ENCODE assay signal across 8 mouse cellular contexts in genomic region chr2:30718329-30718675, GRCm38 (mm10).
DNase-seq lines count a peak whose midpoint lies in the region; ATAC-seq and TF ChIP-seq lines count a peak whose summit lies in the region.

No protein-coding gene starts in this region.

- TF ChIP-seq CTCF in bone marrow macrophage, adult 2 months (IDR thresholded peaks at IDR 0.05; ENCODE audit: low read depth, low read length) = no peak

- TF ChIP-seq POLR2A in bone marrow macrophage, adult 2 months (IDR thresholded peaks at IDR 0.05; ENCODE audit: borderline replicate concordance, low read depth, low read length) = no peak

- H3K4me1 ChIP-seq in bone marrow macrophage, adult 2 months (ENCODE audit: control insufficient read depth, insufficient read depth, low read length) = peaks cover 38% of the 10 kb centered on the region
- peaks cover 86% of the 10 kb centered on the region for H3K4me1 ChIP-seq in embryonic facial prominence, embryonic 15.5 days
- peaks cover 73% of the 10 kb centered on the region for H3K4me1 ChIP-seq in heart, embryonic 11.5 days (ENCODE audit: control insufficient read depth, insufficient read depth, low read length)
- peaks cover 88% of the 10 kb centered on the region for H3K4me1 ChIP-seq in kidney, embryonic 15.5 days
- H3K4me1 ChIP-seq in limb, embryonic 15.5 days = peaks cover 84% of the 10 kb centered on the region
- peaks cover 70% of the 10 kb centered on the region for H3K4me1 ChIP-seq in midbrain, embryonic 16.5 days (ENCODE audit: control insufficient read depth, insufficient read depth, low read length)
- peaks cover 73% of the 10 kb centered on the region for H3K4me1 ChIP-seq in stomach, embryonic 16.5 days (ENCODE audit: control insufficient read depth, insufficient read depth, low read length)

- peak; percentile 72 for ATAC-seq in embryonic facial prominence, embryonic 15.5 days (ENCODE audit: insufficient number of reproducible peaks, low FRiP score, low TSS enrichment, low read depth)
- peak; percentile 71 for ATAC-seq in heart, embryonic 11.5 days (replicated peaks; ENCODE audit: insufficient number of reproducible peaks, low FRiP score, low TSS enrichment)
- peak; percentile 57 for ATAC-seq in kidney, embryonic 15.5 days (replicated peaks; ENCODE audit: low FRiP score)
- ATAC-seq in limb, embryonic 15.5 days (ENCODE audit: insufficient number of reproducible peaks, low FRiP score, low TSS enrichment, low read depth) = peak; percentile 50
- peak; percentile 74 for ATAC-seq in midbrain, embryonic 16.5 days
- ATAC-seq in stomach, embryonic 16.5 days (ENCODE audit: insufficient read depth, low FRiP score) = peak; percentile 75

- H3K27me3 ChIP-seq in embryonic facial prominence, embryonic 15.5 days = no peaks in the 10 kb centered on the region
- no peaks in the 10 kb centered on the region for H3K27me3 ChIP-seq in heart, embryonic 11.5 days (ENCODE audit: control insufficient read depth, insufficient read depth, low read length)
- no peaks in the 10 kb centered on the region for H3K27me3 ChIP-seq in kidney, embryonic 15.5 days
- H3K27me3 ChIP-seq in limb, embryonic 15.5 days = no peaks in the 10 kb centered on the region
- no peaks in the 10 kb centered on the region for H3K27me3 ChIP-seq in midbrain, embryonic 16.5 days (ENCODE audit: control insufficient read depth, insufficient read depth, low read depth, low read length)
- H3K27me3 ChIP-seq in stomach, embryonic 16.5 days (ENCODE audit: control insufficient read depth, insufficient read depth, low read length) = no peaks in the 10 kb centered on the region

- H3K4me2 ChIP-seq in embryonic facial prominence, embryonic 15.5 days (replicated peaks) = peak overlapping the region; percentile 59
- peak overlapping the region; percentile 63 for H3K4me2 ChIP-seq in heart, embryonic 11.5 days
- peak overlapping the region; percentile 62 for H3K4me2 ChIP-seq in kidney, embryonic 15.5 days
- H3K4me2 ChIP-seq in limb, embryonic 15.5 days = peak overlapping the region; percentile 72
- peak overlapping the region; percentile 68 for H3K4me2 ChIP-seq in midbrain, embryonic 16.5 days (ENCODE audit: low read length)
- H3K4me2 ChIP-seq in stomach, embryonic 16.5 days (ENCODE audit: low read depth, low read length) = peak overlapping the region; percentile 78

- 2% methylated on average over 12 of the region's 12 CpGs for WGBS in embryonic facial prominence, embryonic 15.5 days
- WGBS in heart, embryonic 11.5 days (ENCODE audit: insufficient replicate concordance) = under 1% methylated on average over 12 of the region's 12 CpGs
- under 1% methylated on average over 12 of the region's 12 CpGs for WGBS in kidney, embryonic 15.5 days
- WGBS in limb, embryonic 15.5 days = 0% methylated on average over 12 of the region's 12 CpGs
- 0% methylated on average over 12 of the region's 12 CpGs for whole genome bisulfite sequencing in midbrain, embryonic 16.5 days
- WGBS in stomach, embryonic 16.5 days = 1% methylated on average over 12 of the region's 12 CpGs

- 0 out of 2 replicates have a peak overlapping the region, but pooled peaks have one; percentile 10 for H3K9ac ChIP-seq in embryonic facial prominence, embryonic 15.5 days
- H3K9ac ChIP-seq in heart, embryonic 11.5 days (ENCODE audit: low read depth, low read length) = peak overlapping the region; percentile 63
- H3K9ac ChIP-seq in kidney, embryonic 15.5 days = peak overlapping the region; percentile 65
- no peak overlapping the region for H3K9ac ChIP-seq in limb, embryonic 15.5 days
- peak overlapping the region; percentile 67 for H3K9ac ChIP-seq in midbrain, embryonic 16.5 days (ENCODE audit: low read depth, low read length)
- peak overlapping the region; percentile 87 for H3K9ac ChIP-seq in stomach, embryonic 16.5 days (ENCODE audit: low read length)

- H3K4me3 ChIP-seq in bone marrow macrophage, adult 2 months (ENCODE audit: insufficient read depth, low read length) = peak overlapping the region; percentile 55
- peak overlapping the region; percentile 33 for H3K4me3 ChIP-seq in embryonic facial prominence, embryonic 15.5 days (replicated peaks)
- peak overlapping the region; percentile 28 for H3K4me3 ChIP-seq in heart, embryonic 11.5 days (ENCODE audit: low read depth, low read length)
- H3K4me3 ChIP-seq in kidney, embryonic 15.5 days (replicated peaks) = peak overlapping the region; percentile 31
- H3K4me3 ChIP-seq in limb, embryonic 15.5 days = peak overlapping the region; percentile 32
- peak overlapping the region; percentile 25 for H3K4me3 ChIP-seq in midbrain, embryonic 16.5 days (ENCODE audit: low read depth, low read length)
- peak overlapping the region; percentile 47 for H3K4me3 ChIP-seq in stomach, embryonic 16.5 days (replicated peaks; ENCODE audit: low read length)

- H3K9me3 ChIP-seq in embryonic facial prominence, embryonic 15.5 days (replicated peaks) = no peaks in the 10 kb centered on the region
- H3K9me3 ChIP-seq in heart, embryonic 11.5 days (replicated peaks; ENCODE audit: control insufficient read depth, low read length) = no peaks in the 10 kb centered on the region
- no peaks in the 10 kb centered on the region for H3K9me3 ChIP-seq in kidney, embryonic 15.5 days (replicated peaks)
- H3K9me3 ChIP-seq in limb, embryonic 15.5 days = no peaks in the 10 kb centered on the region
- no peaks in the 10 kb centered on the region for H3K9me3 ChIP-seq in midbrain, embryonic 16.5 days (replicated peaks; ENCODE audit: control insufficient read depth, low read length, poor library complexity, severe bottlenecking)
- no peaks in the 10 kb centered on the region for H3K9me3 ChIP-seq in stomach, embryonic 16.5 days (replicated peaks; ENCODE audit: control insufficient read depth, low read length)

- DNase-seq in CD4-positive helper T cell, adult 2 months (ENCODE audit: low read depth, low spot score) = peak; percentile 73

- peak overlapping the region; percentile 88 for H3K27ac ChIP-seq in bone marrow macrophage, adult 2 months (ENCODE audit: insufficient read depth, low read depth, low read length)
- H3K27ac ChIP-seq in embryonic facial prominence, embryonic 15.5 days (replicated peaks) = peak overlapping the region; percentile 99
- H3K27ac ChIP-seq in heart, embryonic 11.5 days (ENCODE audit: low read depth, low read length) = peak overlapping the region; percentile 95
- peak overlapping the region; percentile 99 for H3K27ac ChIP-seq in kidney, embryonic 15.5 days
- H3K27ac ChIP-seq in limb, embryonic 15.5 days = peak overlapping the region; percentile 98
- peak overlapping the region; percentile 100 for H3K27ac ChIP-seq in midbrain, embryonic 16.5 days (ENCODE audit: low read length)
- peak overlapping the region; percentile 100 for H3K27ac ChIP-seq in stomach, embryonic 16.5 days (ENCODE audit: low read length)

- H3K36me3 ChIP-seq in embryonic facial prominence, embryonic 15.5 days = no peaks in the 10 kb centered on the region
- no peaks in the 10 kb centered on the region for H3K36me3 ChIP-seq in heart, embryonic 11.5 days (ENCODE audit: control insufficient read depth, insufficient read depth, low read length)
- H3K36me3 ChIP-seq in kidney, embryonic 15.5 days = no peaks in the 10 kb centered on the region
- H3K36me3 ChIP-seq in limb, embryonic 15.5 days = no peaks in the 10 kb centered on the region
- no peaks in the 10 kb centered on the region for H3K36me3 ChIP-seq in midbrain, embryonic 16.5 days (ENCODE audit: control insufficient read depth, insufficient read depth, low read length)
- no peaks in the 10 kb centered on the region for H3K36me3 ChIP-seq in stomach, embryonic 16.5 days (ENCODE audit: control insufficient read depth, insufficient read depth, low read length)

Comparison
In these comparisons a context has a peak if more than half of its experiments do, and no peak if none do; other contexts are left out.
1. Peak in every context shown above with its lines: DNase-seq, ATAC-seq, H3K4me3 ChIP-seq and H3K27ac ChIP-seq.